Mouse (Mus musculus): ENCODE measurements around the gene Upf2. TPM values are rescaled to one million over a fixed set of nuclear protein-coding genes. Genes with fewer than 3 reads are reported as not detected.
"Not testable (repeated sequence)": the region's sequence is repeated elsewhere in the genome, so short reads cannot be mapped to it uniquely, and the experiment has no call there.

Upf2 gene
- polyA plus RNA-seq, 1 experiment from 2014 or later = 6.6 TPM

- not testable (repeated sequence) for H3K27ac ChIP-seq (replicated peaks in 1 of 2; ENCODE audit: control insufficient read depth in 1 of 2, insufficient read depth in 1 of 2, low read depth in 2 of 2, low read length in 2 of 2); H3K27me3 ChIP-seq (ENCODE audit: control insufficient read depth, insufficient read depth, low read length); H3K36me3 ChIP-seq (ENCODE audit: control insufficient read depth, insufficient read depth, low read length); H3K9me3 ChIP-seq (ENCODE audit: control insufficient read depth, low read length); H3K4me1 ChIP-seq (ENCODE audit: control insufficient read depth in 2 of 2, insufficient read depth in 2 of 2, low read length in 2 of 2); ATAC-seq (ENCODE audit: insufficient number of reproducible peaks, insufficient read depth, low FRiP score, low read depth)
- Histone ChIP-seq H3K9ac (ENCODE audit: low read length) (peak overlapping the region; percentile 83), H3K4me3 (ENCODE audit: control insufficient read depth in 1 of 2, insufficient read depth in 1 of 2, low read depth in 1 of 2, low read length in 2 of 2) (peak overlapping the region in 1 of 2 experiments; percentile 68; a peak in 2 of 4 replicates), H3K4me2 (ENCODE audit: low read length) (peak overlapping the region; percentile 68)
- WGBS = 97% methylated on average over 9 of the region's 9 CpGs
Measured at GRCm38 (mm10) chr2:5949821-5950220, 1.4 kb upstream of the Upf2 start.

GRCm38 (mm10) chr2:5950305-5950704 is 964 bp upstream of the Upf2 start:
- Histone ChIP-seq H3K36me3 (ENCODE audit: control insufficient read depth, insufficient read depth, low read length) (no peaks in the 10 kb centered on the region), H3K27ac (replicated peaks in 1 of 2; ENCODE audit: control insufficient read depth in 1 of 2, insufficient read depth in 1 of 2, low read depth in 2 of 2, low read length in 2 of 2) (peak overlapping the region; percentile 59 to 88), H3K9ac (ENCODE audit: low read length) (peak overlapping the region; percentile 83), H3K9me3 (ENCODE audit: control insufficient read depth, low read length) (no peaks in the 10 kb centered on the region), H3K4me1 (ENCODE audit: control insufficient read depth in 2 of 2, insufficient read depth in 2 of 2, low read length in 2 of 2) (peaks cover 0 to 7% of the 10 kb centered on the region in 2 experiments; a peak in 2 of 4 replicates), H3K4me3 (ENCODE audit: control insufficient read depth in 1 of 2, insufficient read depth in 1 of 2, low read depth in 1 of 2, low read length in 2 of 2) (peak overlapping the region; percentile 68 to 86), H3K4me2 (ENCODE audit: low read length) (peak overlapping the region; percentile 68), H3K27me3 (ENCODE audit: control insufficient read depth, insufficient read depth, low read length) (no peaks in the 10 kb centered on the region)
- WGBS = 4% methylated on average over 6 of the region's 6 CpGs
- ATAC-seq (ENCODE audit: insufficient number of reproducible peaks, insufficient read depth, low FRiP score, low read depth) = no peak

GRCm38 (mm10) chr2:5951621-5952211 is 447 bp downstream of the Upf2 start:
- Histone ChIP-seq H3K27ac (replicated peaks in 1 of 2; ENCODE audit: control insufficient read depth in 1 of 2, insufficient read depth in 1 of 2, low read depth in 2 of 2, low read length in 2 of 2) (peak overlapping the region; percentile 74 to 78), H3K4me3 (ENCODE audit: control insufficient read depth in 1 of 2, insufficient read depth in 1 of 2, low read depth in 1 of 2, low read length in 2 of 2) (peak overlapping the region; percentile 68 to 79), H3K4me2 (ENCODE audit: low read length) (peak overlapping the region; percentile 90), H3K36me3 (ENCODE audit: control insufficient read depth, insufficient read depth, low read length) (no peaks in the 10 kb centered on the region), H3K9ac (ENCODE audit: low read length) (peak overlapping the region; percentile 83), H3K4me1 (ENCODE audit: control insufficient read depth in 2 of 2, insufficient read depth in 2 of 2, low read length in 2 of 2) (peaks cover 0 to 7% of the 10 kb centered on the region in 2 experiments; a peak in 2 of 4 replicates), H3K9me3 (ENCODE audit: control insufficient read depth, low read length) (no peaks in the 10 kb centered on the region), H3K27me3 (ENCODE audit: control insufficient read depth, insufficient read depth, low read length) (no peaks in the 10 kb centered on the region)
- WGBS = under 1% methylated on average over 46 of the region's 46 CpGs
- ATAC-seq (ENCODE audit: insufficient number of reproducible peaks, insufficient read depth, low FRiP score, low read depth) = peak; percentile 48; the same call in 1 of the 2 replicates

GRCm38 (mm10) chr2:5957705-5958104 is 6.4 kb downstream of the Upf2 start:
- 90% methylated on average over 9 of the region's 9 CpGs for WGBS
- H3K36me3 ChIP-seq (ENCODE audit: control insufficient read depth, insufficient read depth, low read length) = peaks cover 52% of the 10 kb centered on the region
- ATAC-seq (ENCODE audit: insufficient number of reproducible peaks, insufficient read depth, low FRiP score, low read depth) = no peak

GRCm38 (mm10) chr2:5962265-5962664 is 11.0 kb downstream of the Upf2 start:
- H3K4me1 ChIP-seq (ENCODE audit: control insufficient read depth in 2 of 2, insufficient read depth in 2 of 2, low read length in 2 of 2) = peaks cover 0 to 8% of the 10 kb centered on the region in 2 experiments; a peak in 1 of 4 replicates
- no peaks in the 10 kb centered on the region; the same call in 1 of the 2 replicates for H3K9me3 ChIP-seq (ENCODE audit: control insufficient read depth, low read length)
- H3K4me2 ChIP-seq (ENCODE audit: low read length) = no peak overlapping the region
- WGBS = 44% methylated on average over 2 of the region's 2 CpGs
- H3K27me3 ChIP-seq (ENCODE audit: control insufficient read depth, insufficient read depth, low read length) = no peaks in the 10 kb centered on the region
- H3K4me3 ChIP-seq (ENCODE audit: control insufficient read depth in 1 of 2, insufficient read depth in 1 of 2, low read depth in 1 of 2, low read length in 2 of 2) = no peak overlapping the region
- H3K27ac ChIP-seq (replicated peaks in 1 of 2; ENCODE audit: control insufficient read depth in 1 of 2, insufficient read depth in 1 of 2, low read depth in 2 of 2, low read length in 2 of 2) = no peak overlapping the region
- H3K36me3 ChIP-seq (ENCODE audit: control insufficient read depth, insufficient read depth, low read length) = peaks cover 71% of the 10 kb centered on the region
- peak overlapping the region; percentile 8; the same call in 1 of the 2 replicates for H3K9ac ChIP-seq (ENCODE audit: low read length)
- ATAC-seq (ENCODE audit: insufficient number of reproducible peaks, insufficient read depth, low FRiP score, low read depth) = no peak

More at GRCm38 (mm10) chr2:5957705-5958104, 6.4 kb downstream of the Upf2 start:
- H3K27ac ChIP-seq (replicated peaks in 1 of 2; ENCODE audit: control insufficient read depth in 1 of 2, insufficient read depth in 1 of 2, low read depth in 2 of 2, low read length in 2 of 2) = no peak overlapping the region
- H3K27me3 ChIP-seq (ENCODE audit: control insufficient read depth, insufficient read depth, low read length) = no peaks in the 10 kb centered on the region
- H3K4me1 ChIP-seq (ENCODE audit: control insufficient read depth in 2 of 2, insufficient read depth in 2 of 2, low read length in 2 of 2) = peaks cover 0 to 8% of the 10 kb centered on the region in 2 experiments; a peak in 2 of 4 replicates
- H3K4me3 ChIP-seq (ENCODE audit: control insufficient read depth in 1 of 2, insufficient read depth in 1 of 2, low read depth in 1 of 2, low read length in 2 of 2) = no peak overlapping the region
- no peak overlapping the region for H3K9ac ChIP-seq (ENCODE audit: low read length)
- no peaks in the 10 kb centered on the region for H3K9me3 ChIP-seq (ENCODE audit: control insufficient read depth, low read length)
- no peak overlapping the region for H3K4me2 ChIP-seq (ENCODE audit: low read length)

GRCm38 (mm10) chr2:5963729-5964128 is 12.5 kb downstream of the Upf2 start:
- not testable (repeated sequence) for H3K9me3 ChIP-seq (ENCODE audit: control insufficient read depth, low read length); H3K27me3 ChIP-seq (ENCODE audit: control insufficient read depth, insufficient read depth, low read length); H3K4me2 ChIP-seq (ENCODE audit: low read length); H3K4me1 ChIP-seq (ENCODE audit: control insufficient read depth in 2 of 2, insufficient read depth in 2 of 2, low read length in 2 of 2); H3K9ac ChIP-seq (ENCODE audit: low read length); H3K27ac ChIP-seq (replicated peaks in 1 of 2; ENCODE audit: control insufficient read depth in 1 of 2, insufficient read depth in 1 of 2, low read depth in 2 of 2, low read length in 2 of 2); ATAC-seq (ENCODE audit: insufficient number of reproducible peaks, insufficient read depth, low FRiP score, low read depth); H3K4me3 ChIP-seq (ENCODE audit: control insufficient read depth in 1 of 2, insufficient read depth in 1 of 2, low read depth in 1 of 2, low read length in 2 of 2)
- peaks cover 57% of the 10 kb centered on the region for H3K36me3 ChIP-seq (ENCODE audit: control insufficient read depth, insufficient read depth, low read length)
- WGBS = 89% methylated on average over 4 of the region's 4 CpGs

- ATAC-seq (ENCODE audit: insufficient number of reproducible peaks, insufficient read depth, low FRiP score, low read depth) = no peak
- 91% methylated on average over 3 of the region's 3 CpGs for WGBS
Measured at GRCm38 (mm10) chr2:5965972-5966371, 14.7 kb downstream of the Upf2 start.

More at GRCm38 (mm10) chr2:5965972-5966371, 14.7 kb downstream of the Upf2 start:
- Histone ChIP-seq H3K27ac (replicated peaks in 1 of 2; ENCODE audit: control insufficient read depth in 1 of 2, insufficient read depth in 1 of 2, low read depth in 2 of 2, low read length in 2 of 2) (no peak overlapping the region), H3K4me2 (ENCODE audit: low read length) (no peak overlapping the region), H3K9ac (ENCODE audit: low read length) (no peak overlapping the region), H3K9me3 (ENCODE audit: control insufficient read depth, low read length) (no peaks in the 10 kb centered on the region; the same call in 1 of the 2 replicates), H3K4me1 (ENCODE audit: control insufficient read depth in 2 of 2, insufficient read depth in 2 of 2, low read length in 2 of 2) (peaks cover 0 to 8% of the 10 kb centered on the region in 2 experiments; a peak in 1 of 4 replicates), H3K4me3 (ENCODE audit: control insufficient read depth in 1 of 2, insufficient read depth in 1 of 2, low read depth in 1 of 2, low read length in 2 of 2) (no peak overlapping the region), H3K36me3 (ENCODE audit: control insufficient read depth, insufficient read depth, low read length) (peaks cover 38% of the 10 kb centered on the region), H3K27me3 (ENCODE audit: control insufficient read depth, insufficient read depth, low read length) (no peaks in the 10 kb centered on the region)
